Mouse (Mus musculus): ENCODE data around the gene Ppp1r15a.
"Not testable (repeated sequence)": the region's sequence is repeated elsewhere in the genome, so short reads cannot be mapped to it uniquely, and the experiment has no call there.

Ppp1r15a gene

DNA sequence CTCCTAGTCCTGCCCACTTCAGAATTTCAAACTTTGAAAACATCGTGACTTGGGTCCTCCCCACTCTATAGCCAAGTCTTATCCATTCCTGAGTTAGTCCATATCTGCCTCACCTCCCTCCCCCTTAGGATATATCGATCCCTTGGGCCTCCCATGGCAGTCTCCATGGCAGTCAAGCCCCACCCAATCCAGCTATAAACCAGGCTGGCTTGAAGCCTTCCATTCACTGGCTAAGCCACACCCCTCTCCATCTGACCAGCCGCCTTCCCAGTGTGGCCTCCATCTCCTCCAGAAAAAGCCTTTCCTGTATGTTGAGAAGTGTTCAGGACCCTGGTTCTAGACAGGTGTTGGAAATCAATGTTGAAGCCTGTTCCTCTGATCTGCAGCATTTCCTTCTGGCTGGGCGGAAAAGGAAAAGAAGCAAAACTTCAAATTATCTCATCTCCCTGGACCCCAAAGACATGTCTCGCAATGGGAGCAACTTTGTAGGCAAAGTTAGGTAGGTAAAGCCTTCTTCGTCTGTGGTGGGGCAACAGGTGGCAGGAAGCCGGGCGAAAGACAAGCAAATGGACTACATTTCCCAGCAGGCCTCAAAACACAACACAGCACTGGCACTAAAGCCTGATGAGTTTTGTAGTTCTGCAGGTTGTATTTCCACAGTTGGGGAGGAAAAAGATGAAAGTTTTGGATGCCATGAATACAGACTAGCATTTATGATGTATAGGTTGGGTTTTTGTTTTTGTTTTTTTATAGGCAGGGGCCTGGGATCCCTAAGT is 6.5 kb downstream of the Ppp1r15a start:
- no peak for DNase-seq (ENCODE audit: low spot score in 2 of 2)

- no peak for DNase-seq (ENCODE audit: low spot score in 2 of 2)
Measured at GRCm38 (mm10) chr7:45518618-45519017, 7.5 kb downstream of the Ppp1r15a start.

GRCm38 (mm10) chr7:45516846-45517245 is 9.2 kb downstream of the Ppp1r15a start:
- not testable (repeated sequence) for DNase-seq (ENCODE audit: low spot score in 2 of 2)

- DNase-seq (ENCODE audit: low spot score in 2 of 2), result no peak
Measured at GRCm38 (mm10) chr7:45515436-45515835, 10.6 kb downstream of the Ppp1r15a start.

- DNase-seq (ENCODE audit: low spot score in 2 of 2), result no peak
Measured at GRCm38 (mm10) chr7:45514411-45514810, 11.7 kb downstream of the Ppp1r15a start.

GRCm38 (mm10) chr7:45509912-45510787 is 15.9 kb downstream of the Ppp1r15a start, which contains the start of gene Nucb1:
TSS of gene Nucb1 (minus strand) at chr7:45510406.
- peak; percentile 92 to 96 for DNase-seq (ENCODE audit: low spot score in 2 of 2)

DNA sequence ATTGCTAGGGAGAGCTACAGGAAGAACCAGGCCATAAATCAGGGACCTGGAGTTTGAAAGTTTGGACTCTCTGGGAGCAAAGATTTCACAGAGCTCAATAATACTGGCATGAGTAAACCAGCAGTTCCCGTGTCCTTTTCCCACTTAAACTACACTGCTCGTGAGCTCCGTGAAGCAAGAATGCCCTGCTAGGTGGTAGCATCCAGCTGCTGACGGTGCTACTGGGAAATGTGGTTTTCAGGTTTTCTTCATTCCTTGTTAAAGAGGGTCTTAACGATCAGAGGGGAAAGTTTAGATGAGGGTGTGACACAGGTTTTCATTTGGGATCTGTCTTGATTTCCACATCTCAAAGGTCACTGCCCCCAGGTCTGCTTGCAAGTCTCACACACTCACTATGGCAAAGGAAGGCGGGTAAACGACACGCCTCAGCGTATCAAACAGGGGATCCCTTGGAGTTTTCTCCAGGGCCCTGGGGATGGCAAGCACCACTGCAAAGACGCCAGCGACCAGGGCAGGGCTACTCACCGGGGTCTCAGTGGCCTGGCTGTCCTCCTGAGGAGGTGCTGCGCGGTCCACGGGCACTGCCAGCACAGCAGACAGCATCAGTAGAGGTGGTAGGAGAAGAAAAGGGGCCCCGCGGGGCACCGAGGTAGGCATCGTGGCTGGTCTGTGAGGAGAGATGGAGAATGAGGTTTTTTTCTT is 16.7 kb downstream of the Ppp1r15a start:
- no peak for DNase-seq (ENCODE audit: low spot score in 2 of 2)

DNA sequence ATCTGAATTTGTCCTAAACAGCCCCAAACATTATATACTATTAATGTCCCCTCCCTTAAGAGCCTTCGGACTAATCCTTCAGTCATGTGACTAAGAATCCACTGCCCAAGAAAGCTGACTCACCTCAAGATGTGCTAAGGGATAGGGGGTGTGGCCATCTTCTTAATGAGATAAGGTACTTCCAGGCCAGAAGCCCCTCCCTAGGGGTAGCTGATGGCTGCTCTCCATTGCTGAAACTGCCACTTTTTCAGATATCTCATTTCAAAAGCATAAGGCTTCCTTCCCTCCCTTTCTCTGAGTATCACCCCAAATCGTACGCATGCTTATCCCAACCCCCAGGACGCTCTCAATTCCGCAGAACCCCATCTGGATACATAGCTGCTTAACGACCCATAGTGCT is 17.5 kb downstream of the Ppp1r15a start:
- peak; percentile 56 to 82 for DNase-seq (ENCODE audit: low spot score in 2 of 2)

DNA sequence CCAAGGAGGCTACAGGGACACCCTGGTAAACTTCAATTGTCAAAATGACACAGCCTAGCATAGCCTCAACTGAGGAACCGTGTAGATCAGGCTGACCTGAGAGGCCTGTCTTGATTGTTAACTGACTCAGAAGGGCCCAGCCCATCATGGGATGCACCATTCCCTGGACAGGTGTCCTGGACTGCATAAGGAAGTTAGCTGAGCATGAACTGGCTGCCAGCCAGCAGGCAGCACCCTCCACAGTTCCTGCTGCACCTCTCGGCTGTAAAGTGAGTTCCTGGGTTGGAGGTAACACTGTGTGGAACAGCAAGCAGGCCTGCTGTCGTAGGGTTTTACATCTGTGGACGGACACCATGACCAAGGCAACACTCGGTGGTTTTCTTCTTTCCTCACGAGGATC is 18.5 kb downstream of the Ppp1r15a start:
- DNase-seq (ENCODE audit: low spot score in 2 of 2), result no peak

GRCm38 (mm10) chr7:45498427-45498826 is 27.6 kb downstream of the Ppp1r15a start:
- DNase-seq (ENCODE audit: low spot score in 2 of 2), result no peak

- DNase-seq (ENCODE audit: low spot score in 2 of 2), result no peak
Measured at GRCm38 (mm10) chr7:45494548-45494947, 31.5 kb downstream of the Ppp1r15a start.

DNA sequence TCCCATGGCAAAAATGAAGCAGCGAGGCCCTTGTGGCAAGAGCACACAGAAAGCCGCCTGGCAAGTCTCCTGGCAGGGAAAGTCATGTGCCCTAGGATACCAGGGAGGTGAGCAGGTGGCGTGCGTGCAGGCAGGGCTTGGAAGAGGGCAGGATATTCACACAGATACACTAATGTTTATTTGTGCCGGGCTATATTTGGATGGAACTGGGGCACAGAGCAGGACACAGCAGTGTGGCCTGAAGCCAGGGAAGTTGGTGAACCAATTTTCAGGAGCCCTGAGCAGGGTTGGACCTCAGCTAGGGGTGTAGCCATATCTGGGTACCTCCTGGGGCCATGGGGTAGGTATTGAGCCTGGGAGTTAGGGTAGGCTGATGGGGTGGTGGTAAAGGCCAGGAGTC is 33.1 kb downstream of the Ppp1r15a start:
- DNase-seq (ENCODE audit: low spot score in 2 of 2), result no peak

DNA sequence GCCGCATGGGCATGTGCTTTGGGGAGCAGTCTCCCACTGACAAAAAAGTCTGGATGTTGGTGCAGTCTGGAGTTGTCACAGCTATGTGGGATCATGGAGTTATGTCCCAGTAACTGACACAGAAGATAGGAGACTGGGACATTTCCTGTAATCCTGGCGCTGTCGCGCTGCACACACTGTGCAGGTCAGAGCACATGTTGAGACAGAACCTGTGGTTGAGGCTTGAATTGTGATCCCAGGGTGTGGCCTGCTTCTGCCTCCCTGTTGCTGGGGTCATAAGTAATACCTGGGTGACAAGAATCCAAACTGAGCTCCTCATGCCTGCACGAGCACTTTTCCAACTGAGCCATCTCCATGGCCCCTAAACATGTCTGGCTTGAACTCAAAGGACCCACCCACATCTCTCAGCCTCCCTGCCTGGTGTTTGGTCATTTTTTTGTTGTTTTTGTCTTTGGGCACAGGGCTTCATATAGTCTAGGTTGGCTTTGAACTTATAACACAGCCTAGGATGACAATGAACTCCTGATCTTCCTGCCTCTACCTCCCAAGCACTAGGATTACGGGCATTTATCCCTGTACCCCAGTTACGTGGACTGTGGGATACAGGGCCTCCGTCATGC is 33.7 kb downstream of the Ppp1r15a start:
- no peak for DNase-seq (ENCODE audit: low spot score in 2 of 2)

DNA sequence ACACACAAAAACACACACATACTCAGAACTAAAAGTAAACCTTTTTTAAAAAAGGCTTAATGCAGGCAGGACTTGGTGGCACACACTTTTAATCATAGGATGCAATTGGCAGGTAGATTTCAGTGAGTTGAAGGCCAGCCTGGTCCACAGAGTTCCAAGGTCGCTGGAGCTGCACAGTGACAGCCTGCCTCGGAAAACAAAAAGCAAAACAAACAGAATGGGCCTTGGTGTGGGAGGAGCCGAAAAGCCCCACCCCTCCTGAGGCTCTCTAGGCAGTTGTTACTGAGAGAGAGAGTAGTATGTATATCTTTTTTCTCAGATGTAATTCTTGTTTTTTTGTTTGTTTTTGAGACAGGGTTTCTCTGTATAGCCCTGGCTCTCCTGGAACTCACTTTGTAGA is 34.8 kb downstream of the Ppp1r15a start:
- DNase-seq (ENCODE audit: low spot score in 2 of 2), result no peak

DNA sequence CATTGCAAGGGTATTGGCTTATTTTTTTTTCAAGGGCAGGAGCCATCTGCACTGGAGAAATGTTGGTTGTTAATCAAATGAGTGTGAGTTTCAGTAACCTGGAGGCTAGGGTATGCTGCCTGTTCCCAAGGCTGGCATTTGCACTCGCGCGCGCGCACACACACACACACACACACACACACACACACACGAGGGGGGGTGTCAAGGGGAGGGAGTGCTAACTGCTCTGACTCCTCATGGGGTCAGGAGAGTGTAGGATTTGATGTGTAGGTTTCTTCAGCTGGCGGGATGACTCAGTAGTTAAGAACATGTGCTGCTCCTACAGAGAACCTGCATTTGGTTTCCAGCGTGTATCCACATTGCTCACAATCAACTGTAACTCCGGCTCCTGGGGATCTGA is 35.2 kb downstream of the Ppp1r15a start:
- DNase-seq (ENCODE audit: low spot score in 2 of 2), result no peak

DNA sequence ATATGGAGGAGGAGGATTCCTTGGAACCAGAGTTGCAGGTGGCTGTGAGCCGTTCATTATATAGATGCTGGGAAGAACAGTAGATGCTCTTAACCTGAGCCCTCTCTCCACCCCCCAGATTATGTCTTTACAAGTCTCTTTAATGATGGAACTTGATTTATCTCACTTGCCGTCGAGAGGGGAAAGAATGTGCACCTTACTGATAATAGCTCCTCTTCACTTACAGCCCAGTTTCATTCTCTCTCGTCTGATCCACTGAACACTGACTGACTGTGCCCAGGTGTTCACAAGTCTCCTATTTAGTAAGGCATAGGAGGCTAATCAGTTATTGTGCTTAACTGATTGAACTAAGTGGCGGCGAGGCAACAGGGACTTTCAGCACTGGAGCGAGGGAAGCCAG is 36.5 kb downstream of the Ppp1r15a start:
- no peak for DNase-seq (ENCODE audit: low spot score in 2 of 2)

- DNase-seq (ENCODE audit: low spot score in 2 of 2), result peak; percentile 57 to 59
Measured at GRCm38 (mm10) chr7:45488293-45489204, 37.5 kb downstream of the Ppp1r15a start, which contains the start of gene Dhdh. TSS of gene Dhdh (minus strand) at chr7:45488805.

GRCm38 (mm10) chr7:45487861-45488292 is 38.2 kb downstream of the Ppp1r15a start:
- DNase-seq (ENCODE audit: low spot score in 2 of 2), result no peak

- DNase-seq (ENCODE audit: low spot score in 2 of 2), result no peak
Measured at GRCm38 (mm10) chr7:45486761-45487415, 39.2 kb downstream of the Ppp1r15a start, which contains the start of gene Gm45808. TSS of gene Gm45808 (minus strand) at chr7:45486811.

DNA sequence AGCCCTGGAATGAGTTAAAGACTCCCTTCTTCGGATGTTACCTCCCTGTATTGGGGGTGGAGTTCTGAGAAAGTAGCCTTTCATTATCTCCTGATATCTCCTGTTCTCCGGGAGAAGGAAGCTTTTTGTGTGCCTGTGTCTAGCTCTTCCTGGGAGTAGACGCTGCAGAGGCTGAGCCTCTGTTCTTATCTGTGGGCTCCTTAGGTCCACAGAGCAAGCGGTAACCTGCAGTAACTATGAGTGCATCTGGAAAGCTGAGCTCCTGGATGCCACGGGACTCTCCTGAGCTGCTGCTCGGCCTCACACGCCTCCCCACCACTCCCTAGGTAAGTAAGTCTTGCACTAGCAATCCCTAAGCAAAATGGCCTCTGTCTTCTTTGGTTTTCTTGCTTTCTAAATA is 39.9 kb downstream of the Ppp1r15a start:
- no peak for DNase-seq (ENCODE audit: low spot score in 2 of 2)

All from spleen, postnatal 36 days (tissue).